Mouse (Mus musculus): ENCODE measurements around the gene Btnl9. TPM values are rescaled to one million over a fixed set of nuclear protein-coding genes. Genes with fewer than 3 reads are reported as not detected.
"Not testable (repeated sequence)": the region's sequence is repeated elsewhere in the genome, so short reads cannot be mapped to it uniquely, and the experiment has no call there.

The Btnl9 gene
- polyA plus RNA-seq, 1 experiment: not detected

DNA sequence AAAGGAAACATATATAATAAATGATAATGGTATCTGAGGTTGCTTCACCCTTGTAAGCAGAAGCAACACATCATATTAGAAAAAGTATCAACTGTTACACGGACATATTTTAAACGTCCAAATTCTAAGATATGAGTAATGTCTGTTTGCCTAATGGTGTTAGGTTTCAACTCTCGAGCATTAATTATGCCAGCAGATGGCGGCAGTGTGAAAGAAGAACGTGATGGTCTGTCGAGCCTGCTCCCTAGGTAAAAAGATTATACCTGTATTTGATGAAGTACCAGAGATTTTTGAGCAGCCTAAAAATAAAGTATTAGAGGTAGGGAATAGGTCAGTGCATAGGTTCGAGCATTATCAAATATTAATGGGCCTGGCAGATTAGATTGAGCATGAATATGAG is 2.8 kb upstream of the Btnl9 start:
- no peak overlapping the region for H3K27ac ChIP-seq (ENCODE audit: insufficient read depth, low read length)
- H3K4me1 ChIP-seq (ENCODE audit: control insufficient read depth, insufficient read depth, low read length): 0 out of 2 replicates have a peak, but pooled peaks cover 1% of the 10 kb centered on the region
- H3K4me3 ChIP-seq (ENCODE audit: insufficient read depth, low read length): no peak overlapping the region
- TF ChIP-seq CTCF (IDR thresholded peaks at IDR 0.05; ENCODE audit: extremely low read depth, insufficient read depth, low read length) (peak; percentile 38; the same call in 1 of the 2 replicates), POLR2A (IDR thresholded peaks at IDR 0.05; ENCODE audit: extremely low read depth, insufficient read depth, low read length) (no peak)

DNA sequence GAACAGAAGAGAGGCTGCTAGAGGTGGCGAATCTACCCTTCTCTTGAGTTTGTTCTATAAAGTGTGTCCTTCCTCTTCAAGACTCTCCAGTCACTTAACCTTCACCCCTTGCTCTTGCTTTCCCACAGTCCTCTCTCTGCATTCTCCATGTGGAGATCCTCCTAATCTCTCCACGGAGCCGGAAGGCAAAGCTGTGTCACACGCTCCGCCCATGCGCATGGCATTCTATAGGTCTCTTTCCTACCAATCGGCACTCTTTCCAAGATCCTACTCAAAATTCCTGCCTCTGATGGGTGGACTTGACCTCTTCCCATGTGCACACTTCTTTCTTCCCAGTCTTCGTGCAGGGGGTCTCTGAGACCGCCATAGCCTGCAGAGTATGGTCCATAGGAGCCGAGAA is 742 bp upstream of the Btnl9 start:
- no peak overlapping the region for H3K4me3 ChIP-seq (ENCODE audit: insufficient read depth, low read length)
- 0 out of 2 replicates have a peak, but pooled peaks cover 1% of the 10 kb centered on the region for H3K4me1 ChIP-seq (ENCODE audit: control insufficient read depth, insufficient read depth, low read length)
- H3K27ac ChIP-seq (ENCODE audit: insufficient read depth, low read length): no peak overlapping the region
- no peak for TF ChIP-seq POLR2A (IDR thresholded peaks at IDR 0.05; ENCODE audit: extremely low read depth, insufficient read depth, low read length)
- no peak for TF ChIP-seq CTCF (IDR thresholded peaks at IDR 0.05; ENCODE audit: extremely low read depth, insufficient read depth, low read length)

DNA sequence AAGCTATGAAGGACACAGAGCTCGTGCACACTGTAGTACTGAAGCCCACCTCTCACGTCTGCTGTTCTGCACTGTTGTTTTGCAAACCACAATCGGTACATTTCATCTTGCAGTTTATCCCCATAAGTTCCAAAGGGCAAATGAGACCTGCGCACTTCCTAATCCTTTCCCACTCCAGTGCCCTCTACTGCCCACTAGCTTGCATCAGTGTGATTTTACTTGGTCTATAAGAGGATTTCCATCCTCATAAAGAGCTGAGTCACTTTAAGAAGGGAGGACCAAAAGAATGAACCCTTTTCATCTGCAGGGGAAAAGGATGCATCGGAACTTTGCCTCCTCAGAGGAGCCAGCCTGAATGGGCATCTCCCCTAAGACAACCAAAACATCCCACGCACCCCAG is 507 bp downstream of the Btnl9 start:
- TF ChIP-seq POLR2A (IDR thresholded peaks at IDR 0.05; ENCODE audit: extremely low read depth, insufficient read depth, low read length): no peak
- TF ChIP-seq CTCF (IDR thresholded peaks at IDR 0.05; ENCODE audit: extremely low read depth, insufficient read depth, low read length): no peak
- Histone ChIP-seq H3K4me1 (ENCODE audit: control insufficient read depth, insufficient read depth, low read length) (0 out of 2 replicates have a peak, but pooled peaks cover 1% of the 10 kb centered on the region), H3K4me3 (ENCODE audit: insufficient read depth, low read length) (no peak overlapping the region), H3K27ac (ENCODE audit: insufficient read depth, low read length) (no peak overlapping the region)

DNA sequence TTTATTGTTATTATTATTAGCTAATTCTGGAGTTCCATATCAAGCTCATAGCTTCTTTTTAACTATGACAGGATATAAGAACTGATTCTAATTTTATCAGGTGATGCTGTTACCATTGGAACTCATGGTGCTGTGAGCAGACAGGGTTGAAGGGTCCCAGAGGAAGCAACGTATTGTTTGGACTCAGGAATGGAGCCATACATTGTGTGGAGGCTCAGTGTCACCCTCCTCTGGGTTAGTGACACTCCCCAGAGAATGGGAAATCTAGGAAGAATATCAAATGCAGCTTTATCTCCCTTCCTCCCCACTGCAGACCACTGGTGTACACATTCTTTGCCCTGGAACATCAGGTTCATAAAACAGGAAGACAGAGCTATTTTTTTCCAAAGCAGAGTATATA is 3.8 kb downstream of the Btnl9 start:
- H3K4me3 ChIP-seq (ENCODE audit: insufficient read depth, low read length): no peak overlapping the region
- TF ChIP-seq CTCF (IDR thresholded peaks at IDR 0.05; ENCODE audit: extremely low read depth, insufficient read depth, low read length): no peak
- no peak for TF ChIP-seq POLR2A (IDR thresholded peaks at IDR 0.05; ENCODE audit: extremely low read depth, insufficient read depth, low read length)
- H3K27ac ChIP-seq (ENCODE audit: insufficient read depth, low read length): no peak overlapping the region
- no peaks in the 10 kb centered on the region for H3K4me1 ChIP-seq (ENCODE audit: control insufficient read depth, insufficient read depth, low read length)

DNA sequence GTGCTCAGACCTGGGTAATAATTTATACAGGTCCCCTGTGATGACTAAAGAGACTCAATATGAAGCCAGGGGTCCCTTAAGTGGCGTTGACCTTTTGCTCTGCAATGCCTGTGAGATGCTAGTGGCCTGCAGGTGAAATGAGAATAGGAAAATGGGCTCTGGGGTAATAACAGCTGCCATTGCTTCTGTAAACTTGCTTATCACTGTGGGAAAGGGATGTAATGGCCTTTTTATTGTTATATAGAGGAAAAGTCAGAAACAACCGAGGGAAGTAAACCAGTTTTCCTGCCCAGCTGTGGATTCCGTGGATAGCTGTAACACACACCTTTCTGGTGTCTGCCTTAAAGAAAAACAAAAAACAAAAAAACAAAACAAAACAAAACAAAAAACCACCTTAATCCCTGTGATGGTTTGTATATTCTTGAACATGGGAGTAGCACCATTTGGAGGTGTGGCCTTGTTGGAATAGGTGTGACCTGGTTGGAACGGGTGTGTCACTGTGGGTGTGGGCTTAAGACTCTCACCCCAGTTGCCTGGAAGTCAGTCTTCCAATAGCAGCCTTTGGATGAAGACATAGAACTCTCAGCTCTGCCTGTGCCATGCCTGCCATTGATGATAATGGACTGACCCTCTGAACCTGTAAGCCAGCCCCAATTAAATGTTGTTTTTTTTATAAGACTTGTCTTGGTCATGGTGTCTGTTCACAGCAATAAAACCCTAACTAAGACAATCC is 10.7 kb downstream of the Btnl9 start:
- not testable (repeated sequence) for H3K4me1 ChIP-seq (ENCODE audit: control insufficient read depth, insufficient read depth, low read length); H3K4me3 ChIP-seq (ENCODE audit: insufficient read depth, low read length); H3K27ac ChIP-seq (ENCODE audit: insufficient read depth, low read length)

DNA sequence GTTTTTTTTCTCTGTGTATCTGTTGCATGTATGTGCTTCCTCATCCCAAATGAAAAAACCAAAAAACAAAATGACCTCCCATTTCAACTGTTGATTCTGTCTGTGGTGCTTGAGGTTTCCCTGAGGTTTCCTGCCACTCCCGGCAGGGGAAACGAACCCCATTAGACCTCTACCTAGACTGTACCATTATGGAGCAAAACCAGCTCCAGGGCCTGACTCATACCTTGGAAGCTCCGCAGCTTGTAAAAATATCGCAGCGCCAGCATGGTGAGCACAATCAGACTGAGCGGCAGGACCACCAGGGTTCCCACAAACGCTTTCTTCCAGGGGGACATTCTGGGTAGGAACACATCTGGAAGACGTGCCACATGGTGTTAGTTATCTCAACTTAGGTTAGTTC is 11.6 kb downstream of the Btnl9 start:
- no peak overlapping the region for H3K4me3 ChIP-seq (ENCODE audit: insufficient read depth, low read length)
- TF ChIP-seq CTCF (IDR thresholded peaks at IDR 0.05; ENCODE audit: extremely low read depth, insufficient read depth, low read length) (no peak), POLR2A (IDR thresholded peaks at IDR 0.05; ENCODE audit: extremely low read depth, insufficient read depth, low read length) (no peak)
- H3K4me1 ChIP-seq (ENCODE audit: control insufficient read depth, insufficient read depth, low read length): no peaks in the 10 kb centered on the region
- H3K27ac ChIP-seq (ENCODE audit: insufficient read depth, low read length): no peak overlapping the region

DNA sequence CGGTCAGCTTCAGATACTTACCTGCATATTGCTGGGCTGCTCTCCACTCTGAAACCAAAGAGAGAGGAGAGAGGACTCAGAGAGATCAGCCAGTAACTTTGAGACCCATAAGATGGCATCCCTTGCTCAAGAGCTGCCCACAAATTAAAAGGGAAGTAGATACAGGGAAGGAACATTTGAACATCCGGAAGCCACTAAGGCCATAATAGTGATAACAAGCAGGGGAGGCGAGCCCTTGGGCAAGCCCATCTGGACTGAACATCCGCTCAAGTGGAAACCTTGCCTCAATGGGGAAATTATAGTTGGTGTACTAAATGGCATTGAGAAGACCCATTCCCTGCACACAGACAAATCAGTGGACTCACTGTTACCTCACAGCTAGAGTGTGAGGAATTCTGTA is 16.4 kb downstream of the Btnl9 start:
- Histone ChIP-seq H3K27ac (ENCODE audit: insufficient read depth, low read length) (no peak overlapping the region), H3K4me1 (ENCODE audit: control insufficient read depth, insufficient read depth, low read length) (no peaks in the 10 kb centered on the region), H3K4me3 (ENCODE audit: insufficient read depth, low read length) (no peak overlapping the region)
- TF ChIP-seq CTCF (IDR thresholded peaks at IDR 0.05; ENCODE audit: extremely low read depth, insufficient read depth, low read length) (no peak), POLR2A (IDR thresholded peaks at IDR 0.05; ENCODE audit: extremely low read depth, insufficient read depth, low read length) (no peak)

DNA sequence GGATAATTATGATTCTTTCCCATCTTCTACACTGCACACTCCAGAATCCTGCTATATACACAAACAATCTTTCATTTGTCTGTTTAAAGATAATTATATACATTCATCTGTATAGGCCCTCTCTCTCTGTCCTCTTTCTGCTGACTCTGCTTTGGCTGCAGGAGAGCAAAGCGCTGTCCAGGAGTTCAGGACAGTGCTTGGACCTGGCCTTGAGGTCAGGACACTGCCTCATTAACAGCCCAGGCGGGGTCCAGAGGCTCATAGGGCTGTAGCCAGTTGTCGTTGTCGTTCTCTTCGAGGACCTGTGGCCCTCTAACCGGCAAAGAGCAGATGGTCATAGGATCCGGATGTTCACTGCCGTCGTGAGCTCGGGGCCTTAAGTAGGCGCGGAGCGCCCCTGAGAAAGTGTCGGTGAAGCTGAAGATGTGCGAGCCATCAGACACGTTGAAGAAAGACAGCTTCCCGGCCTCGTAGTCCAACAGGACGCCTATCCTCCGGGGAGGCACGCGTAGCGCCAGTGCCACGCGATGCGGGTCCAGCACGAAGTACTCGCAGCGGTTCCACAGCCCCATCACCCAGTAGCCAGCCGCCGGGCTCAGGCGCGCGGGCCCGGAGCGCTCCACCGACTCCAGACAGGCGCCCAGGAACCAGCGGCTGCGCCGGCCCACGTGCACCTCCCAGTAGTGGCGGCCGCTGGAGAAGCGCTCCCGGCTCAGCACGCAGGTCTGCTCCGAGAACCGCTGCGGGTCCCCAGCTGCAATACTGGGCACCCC is 17.9 kb downstream of the Btnl9 start:
- no peak for TF ChIP-seq POLR2A (IDR thresholded peaks at IDR 0.05; ENCODE audit: extremely low read depth, insufficient read depth, low read length)
- TF ChIP-seq CTCF (IDR thresholded peaks at IDR 0.05; ENCODE audit: extremely low read depth, insufficient read depth, low read length): no peak
- Histone ChIP-seq H3K4me1 (ENCODE audit: control insufficient read depth, insufficient read depth, low read length) (no peaks in the 10 kb centered on the region), H3K4me3 (ENCODE audit: insufficient read depth, low read length) (0 out of 2 replicates have a peak overlapping the region, but pooled peaks have one; percentile 5), H3K27ac (ENCODE audit: insufficient read depth, low read length) (no peak overlapping the region)

DNA sequence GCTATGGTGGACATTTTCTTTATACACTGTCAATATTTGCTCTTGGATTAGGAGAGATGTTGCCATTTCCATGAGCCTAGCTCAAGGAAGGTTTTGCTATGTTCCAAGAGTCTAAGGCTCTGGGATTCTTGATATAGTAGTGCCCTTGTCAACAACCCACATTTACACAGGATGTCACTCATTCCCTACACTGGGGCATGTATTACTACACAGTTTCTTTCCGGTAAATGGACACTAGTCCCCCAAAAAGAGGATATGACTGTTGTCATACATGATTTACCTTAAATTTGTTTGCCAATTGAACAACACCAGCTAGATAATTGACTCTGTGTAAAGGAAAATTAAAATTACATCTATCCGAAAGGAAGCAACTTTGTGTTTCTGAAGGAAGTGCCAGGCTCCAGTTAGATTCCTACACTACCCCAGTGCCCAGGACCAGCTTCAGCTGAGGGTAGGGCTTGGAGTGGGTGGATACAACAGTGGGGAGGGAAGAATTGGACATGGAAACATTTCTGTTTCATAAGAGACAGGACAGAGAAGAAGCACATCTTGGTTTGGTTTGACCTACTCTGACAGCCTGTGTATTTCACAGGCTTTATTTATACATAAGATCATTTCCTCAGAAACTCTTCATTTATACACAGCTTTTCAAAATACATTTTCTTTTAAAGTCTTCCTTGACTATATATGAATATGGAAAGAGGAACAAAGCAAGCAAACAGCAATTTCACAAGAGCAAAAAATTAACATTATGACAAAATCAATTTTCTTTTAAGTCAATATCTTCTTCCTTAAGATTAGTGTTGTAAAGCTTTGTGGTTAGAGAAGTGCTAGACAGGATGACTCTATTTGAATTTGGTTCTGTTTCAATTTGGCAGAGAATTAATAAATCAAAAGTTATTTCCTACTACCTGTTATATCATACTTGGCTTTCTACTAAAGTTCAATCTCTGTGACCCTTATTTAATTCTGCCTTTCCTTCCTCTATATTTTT is 29.8 kb downstream of the Btnl9 start:
- TF ChIP-seq POLR2A (IDR thresholded peaks at IDR 0.05; ENCODE audit: extremely low read depth, insufficient read depth, low read length) (no peak), CTCF (IDR thresholded peaks at IDR 0.05; ENCODE audit: extremely low read depth, insufficient read depth, low read length) (no peak)
- Histone ChIP-seq H3K4me3 (ENCODE audit: insufficient read depth, low read length) (no peak overlapping the region), H3K27ac (ENCODE audit: insufficient read depth, low read length) (no peak overlapping the region), H3K4me1 (ENCODE audit: control insufficient read depth, insufficient read depth, low read length) (no peaks in the 10 kb centered on the region)

Data from cortical plate, adult 2 months (tissue).